ENCODE assay signal across 33 mouse cellular contexts in the genomic region with DNA sequence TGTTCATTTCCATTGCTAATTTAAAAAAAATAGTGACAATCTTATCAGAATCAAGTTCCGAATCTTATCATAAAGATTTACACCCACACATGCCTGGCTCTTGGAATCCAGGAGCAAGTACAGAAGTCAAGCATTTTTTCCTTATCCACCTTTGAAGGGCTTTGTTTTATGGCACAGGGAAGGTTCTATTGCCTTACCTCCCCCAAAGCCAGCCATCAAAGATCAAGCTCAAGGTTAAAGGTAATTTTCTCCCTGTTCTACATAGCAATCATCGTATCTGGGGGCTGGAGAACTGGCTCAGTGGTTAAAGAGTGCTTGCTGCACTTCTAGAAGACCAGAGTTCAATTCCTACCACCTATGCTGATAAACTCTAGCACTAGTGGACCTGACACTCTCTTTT.
"Had no signal": no experiment of that assay in that cellular context is flagged by ENCODE, and none has a peak within 500 bp of the region (broad histone marks: within the 10 kb centered on the region; RNA-seq: fewer than 3 reads in every experiment).

No protein-coding gene starts in this region.

- H3K27ac ChIP-seq: heart, embryonic 13.5 days; heart, embryonic 15.5 days; hindbrain, embryonic 10.5 days; hindbrain, embryonic 12.5 days; hindbrain, embryonic 13.5 days; hindbrain, embryonic 14.5 days; hindbrain, embryonic 15.5 days; hindbrain, postnatal 0 days; kidney, embryonic 15.5 days; kidney, postnatal 0 days; layer of hippocampus, adult 2 months; left cerebral cortex, adult 2 months had no signal

- H3K36me3 ChIP-seq: heart, embryonic 15.5 days; hindbrain, embryonic 13.5 days; hindbrain, embryonic 15.5 days had no signal

- ATAC-seq: hindbrain, embryonic 16.5 days; hindbrain, postnatal 0 days; inflammation-experienced regulatory T-cells, adult 6 months had no signal

- H3K4me3 ChIP-seq: heart, embryonic 10.5 days; heart, embryonic 12.5 days; heart, embryonic 13.5 days; heart, embryonic 15.5 days; hindbrain, embryonic 10.5 days; hindbrain, embryonic 12.5 days; hindbrain, embryonic 13.5 days; hindbrain, embryonic 15.5 days; kidney, embryonic 15.5 days; layer of hippocampus, adult 2 months; left cerebral cortex, adult 2 months had no signal

- H3K27me3 ChIP-seq: heart, embryonic 12.5 days; heart, embryonic 13.5 days; heart, embryonic 15.5 days; hindbrain, embryonic 12.5 days; hindbrain, embryonic 13.5 days; hindbrain, embryonic 15.5 days; kidney, embryonic 15.5 days had no signal

- H3K9me3 ChIP-seq: heart, embryonic 10.5 days; heart, embryonic 12.5 days; heart, embryonic 13.5 days; heart, embryonic 15.5 days; hindbrain, embryonic 10.5 days; hindbrain, embryonic 12.5 days; hindbrain, embryonic 13.5 days; hindbrain, embryonic 15.5 days; kidney, embryonic 15.5 days had no signal

- H3K4me1 ChIP-seq: heart, embryonic 15.5 days; hindbrain, embryonic 12.5 days; hindbrain, embryonic 15.5 days had no signal

- H3K9ac ChIP-seq: heart, embryonic 12.5 days; heart, embryonic 13.5 days; heart, embryonic 15.5 days; hindbrain, embryonic 12.5 days; hindbrain, embryonic 13.5 days; hindbrain, embryonic 14.5 days; hindbrain, embryonic 15.5 days; kidney, embryonic 15.5 days had no signal

- H3K4me2 ChIP-seq: heart, embryonic 11.5 days; heart, embryonic 12.5 days; heart, embryonic 13.5 days; heart, embryonic 15.5 days; hindbrain, embryonic 12.5 days; hindbrain, embryonic 13.5 days; hindbrain, embryonic 14.5 days; hindbrain, embryonic 15.5 days; kidney, embryonic 15.5 days had no signal

- DNase-seq: heart, postnatal 10 days; heart, postnatal 14 days; heart, postnatal 36 days; heart, postnatal 4 days; kidney, adult 11 months; kidney, adult 18-20 months; kidney, adult 2 months; kidney, adult 8-10 months; kidney, adult 9 months; kidney, postnatal 10 days; kidney, postnatal 14 days; kidney, postnatal 25 days; kidney, postnatal 36 days; kidney, postnatal 4 days; layer of hippocampus, adult 9-11 months; layer of hippocampus, postnatal 36 days had no signal
